Mouse (Mus musculus) midbrain, postnatal 0 days (tissue): Measurements from ENCODE around the gene Kat7. TPM values are rescaled to one million over a fixed set of nuclear protein-coding genes. Genes with fewer than 3 reads are reported as not detected.

ENCODE experiments used
- ATAC-seq: fragments of 200-750 bp; cut with Nextera tagmentation; 2 replicates; pipeline ENCODE4 v1.8.0; 2017; ENCODE audit warnings: moderate number of reproducible peaks, mild to moderate bottlenecking, moderate TSS enrichment, moderate library complexity; ENCODE audit not compliant: low FRiP score
- DNase-seq: peaks from one replicate; pipeline ENCODE4 v3.0.0-alpha.2; 2015; ENCODE audit warnings: low spot score
- H3K27ac ChIP-seq: fragments of 300-500 bp; sonication (generic); 2 replicates; pipeline ENCODE4 v1.5.1; 2014; ENCODE audit warnings: low read depth, mild to moderate bottlenecking, low read length, mixed read lengths
- H3K27me3 ChIP-seq: fragments of 300-500 bp; sonication (generic); 2 replicates; pipeline ENCODE4 v1.6.1; 2014; ENCODE audit warnings: low read length, control low read depth, mixed read lengths; ENCODE audit not compliant: insufficient read depth
- H3K36me3 ChIP-seq: fragments of 300-500 bp; sonication (generic); 2 replicates; pipeline ENCODE4 v1.6.1; 2014; ENCODE audit warnings: low read length, control low read depth, mixed read lengths; ENCODE audit not compliant: insufficient read depth
- H3K4me1 ChIP-seq: fragments of 300-500 bp; sonication (generic); 2 replicates; pipeline ENCODE4 v1.6.1; 2014; ENCODE audit warnings: mild to moderate bottlenecking, control low read depth, antibody characterized with exemption, low read length, mixed read lengths; ENCODE audit not compliant: insufficient read depth
- H3K4me2 ChIP-seq: fragments of 300-500 bp; sonication (generic); 2 replicates; pipeline ENCODE4 v1.6.1; 2014; ENCODE audit warnings: low read depth, mild to moderate bottlenecking, low read length, mixed read lengths; ENCODE audit not compliant: poor library complexity, severe bottlenecking
- H3K4me3 ChIP-seq: fragments of 300-500 bp; sonication (generic); 2 replicates; pipeline ENCODE4 v1.5.1; 2014; ENCODE audit warnings: low read depth, mild to moderate bottlenecking, low read length, moderate library complexity
- H3K9ac ChIP-seq: fragments of 300-500 bp; sonication (generic); replicated peaks from 2 replicates; pipeline ENCODE4 v1.6.1; 2014; ENCODE audit warnings: mild to moderate bottlenecking, low read length, moderate library complexity, mixed read lengths; ENCODE audit not compliant: poor library complexity, severe bottlenecking
- H3K9me3 ChIP-seq: fragments of 300-500 bp; sonication (generic); 2 replicates; pipeline ENCODE4 v1.6.1; 2016; ENCODE audit warnings: low read length, control low read depth
- CTCF ChIP-seq: IDR thresholded peaks from 2 replicates; pipeline ENCODE4 v1.5.1; 2016; ENCODE audit warnings: antibody characterized with exemption, mild to moderate bottlenecking
- WGBS: fragments of 180-500 bp; shearing (Covaris S2); extraction: QIAGEN DNeasy Blood & Tissue Kit; methylation state at CpG from one replicate; pipeline ENCODE4 v1.1.7; 2014; 5-methylcytosine and 5-hydroxymethylcytosine counted together
- polyA plus RNA-seq: library from polyadenylated mRNA; unstranded; fragments of >200 nt; fragmentation: Nextera tagmentation; extraction: Ambion mirVana; gene quantifications from 2 replicates; pipeline ENCODE4 v1.2.1, GENCODE M21; 2015
- total RNA-seq: library from RNA; depleted of rRNA; stranded (reverse); fragments of >200 nt; gene quantifications from 2 replicates; pipeline ENCODE4 v1.2.3, GENCODE M21; 2014

Gene Kat7
- total and polyA plus RNA-seq, 2 experiments from 2014 or later, result 72.5 to 72.7 TPM

GRCm38 (mm10) chr11:95344181-95344580, 34.1 kb upstream of the Kat7 start:
- Histone ChIP-seq H3K4me2 (no peak overlapping the region), H3K9ac (no peak overlapping the region), H3K27ac (no peak overlapping the region), H3K36me3 (no peaks in the 10 kb centered on the region), H3K4me1 (no peaks in the 10 kb centered on the region), H3K9me3 (no peaks in the 10 kb centered on the region), H3K4me3 (no peak overlapping the region), H3K27me3 (no peaks in the 10 kb centered on the region)
- WGBS, result 76% methylated on average over 2 of the region's 2 CpGs
- DNase-seq, result no peak
- TF ChIP-seq CTCF, result no peak
- no peak for ATAC-seq

- no peaks in the 10 kb centered on the region for H3K9me3 ChIP-seq
- no peak overlapping the region for H3K27ac ChIP-seq
- no peak overlapping the region for H3K9ac ChIP-seq
- no peak overlapping the region for H3K4me2 ChIP-seq
- ATAC-seq (no peak), DNase-seq (no peak)
- WGBS, result 71% methylated on average over 4 of the region's 4 CpGs
- H3K4me3 ChIP-seq, result no peak overlapping the region
- H3K27me3 ChIP-seq, result 0 out of 2 replicates have a peak, but pooled peaks cover 3% of the 10 kb centered on the region
- no peak for TF ChIP-seq CTCF
- no peaks in the 10 kb centered on the region for H3K36me3 ChIP-seq
- H3K4me1 ChIP-seq, result no peaks in the 10 kb centered on the region
Measured at GRCm38 (mm10) chr11:95343180-95343579, 33.1 kb upstream of the Kat7 start.

- H3K27ac ChIP-seq, result no peak overlapping the region
- H3K27me3 ChIP-seq, result 0 out of 2 replicates have a peak, but pooled peaks cover 3% of the 10 kb centered on the region
- no peaks in the 10 kb centered on the region for H3K4me1 ChIP-seq
- H3K9me3 ChIP-seq, result no peaks in the 10 kb centered on the region
- no peak overlapping the region for H3K9ac ChIP-seq
- H3K4me2 ChIP-seq, result no peak overlapping the region
- DNase-seq, result no peak
- 44% methylated on average over 5 of the region's 5 CpGs for WGBS
- ATAC-seq, result no peak
- TF ChIP-seq CTCF, result no peak
- no peak overlapping the region for H3K4me3 ChIP-seq
- H3K36me3 ChIP-seq, result no peaks in the 10 kb centered on the region
Measured at GRCm38 (mm10) chr11:95340664-95341063, 30.6 kb upstream of the Kat7 start.

- WGBS, result 62% methylated on average over 1 of the region's 1 CpGs
- no peak overlapping the region for H3K4me2 ChIP-seq
- H3K27ac ChIP-seq, result no peak overlapping the region
- no peak for DNase-seq
- H3K36me3 ChIP-seq, result no peaks in the 10 kb centered on the region
- H3K9ac ChIP-seq, result no peak overlapping the region
- no peak overlapping the region for H3K4me3 ChIP-seq
- 0 out of 2 replicates have a peak, but pooled peaks cover 3% of the 10 kb centered on the region for H3K27me3 ChIP-seq
- H3K4me1 ChIP-seq, result no peaks in the 10 kb centered on the region
- no peak for ATAC-seq
- H3K9me3 ChIP-seq, result no peaks in the 10 kb centered on the region
- no peak for TF ChIP-seq CTCF
Measured at GRCm38 (mm10) chr11:95340259-95340658, 30.2 kb upstream of the Kat7 start.

- Histone ChIP-seq H3K4me2 (no peak overlapping the region), H3K9ac (no peak overlapping the region), H3K27ac (no peak overlapping the region), H3K4me3 (no peak overlapping the region), H3K4me1 (no peaks in the 10 kb centered on the region), H3K27me3 (0 out of 2 replicates have a peak, but pooled peaks cover 8% of the 10 kb centered on the region), H3K9me3 (no peaks in the 10 kb centered on the region), H3K36me3 (no peaks in the 10 kb centered on the region)
- TF ChIP-seq CTCF, result no peak
- no peak for DNase-seq
- WGBS, result 28% methylated on average over 14 of the region's 14 CpGs
- ATAC-seq, result no peak
Measured at GRCm38 (mm10) chr11:95339471-95340021, 29.5 kb upstream of the Kat7 start.

GRCm38 (mm10) chr11:95337846-95338342, 27.8 kb upstream of the Kat7 start:
- ATAC-seq, result no peak
- H3K4me2 ChIP-seq, result peak overlapping the region; percentile 99

More at GRCm38 (mm10) chr11:95337846-95338342, 27.8 kb upstream of the Kat7 start:
- Histone ChIP-seq H3K9ac (0 out of 2 replicates have a peak overlapping the region, but pooled peaks have one; percentile 50), H3K27ac (no peak overlapping the region), H3K27me3 (0 out of 2 replicates have a peak, but pooled peaks cover 8% of the 10 kb centered on the region), H3K4me3 (peak overlapping the region; percentile 85), H3K36me3 (no peaks in the 10 kb centered on the region), H3K4me1 (no peaks in the 10 kb centered on the region), H3K9me3 (no peaks in the 10 kb centered on the region)
- TF ChIP-seq CTCF, result no peak
- WGBS, result 37% methylated on average over 9 of the region's 9 CpGs
- no peak for DNase-seq
